Mouse (Mus musculus) cerebellum, adult 9-10 months (tissue): Measurements from ENCODE around the gene Ccdc97.
A peak's percentile ranks its signal among the peaks of the same experiment; 100 is the strongest.

Experiments used
- DNase-seq: peaks from one replicate; pipeline ENCODE4 v3.0.0; 2022

The Ccdc97 gene

DNA sequence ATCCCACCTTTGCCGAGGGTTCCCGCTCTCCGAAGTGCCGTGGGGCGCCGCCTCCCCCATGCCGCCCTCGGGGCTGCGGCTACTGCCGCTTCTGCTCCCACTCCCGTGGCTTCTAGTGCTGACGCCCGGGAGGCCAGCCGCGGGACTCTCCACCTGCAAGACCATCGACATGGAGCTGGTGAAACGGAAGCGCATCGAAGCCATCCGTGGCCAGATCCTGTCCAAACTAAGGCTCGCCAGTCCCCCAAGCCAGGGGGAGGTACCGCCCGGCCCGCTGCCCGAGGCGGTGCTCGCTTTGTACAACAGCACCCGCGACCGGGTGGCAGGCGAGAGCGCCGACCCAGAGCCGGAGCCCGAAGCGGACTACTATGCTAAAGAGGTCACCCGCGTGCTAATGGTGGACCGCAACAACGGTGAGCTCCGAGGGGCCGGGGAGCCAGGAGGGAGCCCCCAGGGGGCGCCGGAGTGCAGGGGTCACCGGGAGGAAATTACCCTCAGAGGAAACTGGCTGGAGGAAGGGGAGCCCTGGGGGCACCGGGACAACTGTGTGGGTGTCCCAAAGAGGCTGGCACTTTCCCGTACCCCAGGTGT is 31.0 kb downstream of the Ccdc97 start:
- DNase-seq = no peak

DNA sequence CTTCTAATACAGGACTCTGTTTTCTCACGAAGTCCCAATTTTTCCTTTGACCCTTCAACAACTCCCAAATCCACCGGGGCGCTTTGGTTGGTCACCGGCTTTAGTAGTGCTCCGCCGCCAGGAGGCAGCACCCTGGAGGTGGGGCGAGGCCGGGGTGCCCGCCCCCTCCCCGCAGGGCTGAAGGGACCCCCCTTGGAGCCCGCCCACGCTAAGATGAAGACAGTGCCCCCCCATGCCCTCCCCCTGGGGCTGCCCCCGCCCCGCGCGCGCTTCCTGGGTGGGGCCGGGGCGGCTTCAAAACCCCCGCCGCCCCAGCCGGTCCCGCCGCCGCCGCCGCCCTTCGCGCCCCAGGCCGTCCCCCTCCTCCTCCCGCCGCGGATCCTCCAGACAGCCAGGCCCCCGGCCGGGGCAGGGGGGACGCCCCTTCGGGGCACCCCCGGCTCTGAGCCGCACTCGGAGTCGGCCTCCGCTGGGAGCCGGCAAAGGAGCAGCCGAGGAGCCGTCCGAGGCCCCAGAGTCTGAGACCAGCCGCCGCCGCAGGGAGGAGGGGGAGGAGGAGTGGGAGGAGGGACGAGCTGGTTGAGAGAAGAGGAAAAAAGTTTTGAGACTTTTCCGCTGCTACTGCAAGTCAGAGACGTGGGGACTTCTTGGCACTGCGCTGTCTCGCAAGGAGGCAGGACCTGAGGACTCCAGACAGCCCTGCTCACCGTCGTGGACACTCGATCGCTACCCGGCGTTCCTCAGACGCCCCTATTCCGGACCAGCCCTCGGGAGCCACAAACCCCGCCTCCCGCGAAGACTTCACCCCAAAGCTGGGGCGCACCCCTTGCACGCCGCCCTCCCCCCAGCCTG is 32.0 kb downstream of the Ccdc97 start, which contains the start of gene Tgfb1:
Gene Tgfb1 (plus strand): TSS at position 323 of the 852 bp plus-strand sequence.
- DNase-seq = no peak

DNA sequence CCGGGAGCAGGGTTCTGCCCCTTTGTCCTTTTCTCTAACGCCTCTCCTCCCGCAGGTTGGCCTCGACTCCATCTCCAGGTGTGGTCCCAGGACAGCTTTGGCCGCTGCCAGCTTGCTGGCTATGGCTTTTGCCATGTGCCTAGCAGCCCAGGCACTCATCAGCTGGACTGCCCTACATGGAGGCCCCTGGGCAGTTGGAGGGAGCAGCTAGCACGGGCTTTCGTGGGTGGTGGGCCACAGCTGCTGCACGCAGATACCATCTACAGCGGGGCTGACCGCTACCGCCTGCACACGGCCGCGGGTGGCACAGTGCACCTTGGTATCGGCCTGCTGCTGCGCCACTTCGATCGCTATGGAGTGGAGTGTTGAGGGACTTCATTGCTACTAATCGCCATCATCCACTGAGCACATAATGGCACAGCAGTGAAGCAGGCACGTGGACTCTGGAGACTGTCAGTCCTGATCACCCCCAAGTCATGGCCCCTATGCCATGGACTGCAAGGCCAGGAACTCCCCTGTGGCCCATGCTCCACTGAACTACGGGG is 32.9 kb downstream of the Ccdc97 start:
- no peak for DNase-seq

DNA sequence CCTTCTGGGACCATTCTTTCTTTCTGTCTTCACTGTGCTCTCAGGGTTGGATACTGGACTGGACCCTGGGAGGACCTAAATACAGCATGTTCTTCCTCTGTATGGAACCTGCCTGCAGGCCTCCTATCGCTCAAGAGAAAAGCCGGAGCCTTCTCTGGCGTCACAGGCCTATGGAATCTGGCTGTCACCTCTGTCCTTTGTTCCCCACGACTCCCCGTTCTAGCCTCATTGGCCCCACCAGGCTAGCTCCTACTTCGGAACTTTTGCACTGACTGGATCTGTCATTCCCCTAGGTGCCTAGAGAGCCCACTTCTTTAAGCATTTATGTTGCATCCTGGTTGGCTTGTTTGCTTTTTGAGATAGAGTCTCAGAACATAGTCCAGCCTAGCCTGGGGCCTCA is 34.2 kb downstream of the Ccdc97 start:
- no peak for DNase-seq

DNA sequence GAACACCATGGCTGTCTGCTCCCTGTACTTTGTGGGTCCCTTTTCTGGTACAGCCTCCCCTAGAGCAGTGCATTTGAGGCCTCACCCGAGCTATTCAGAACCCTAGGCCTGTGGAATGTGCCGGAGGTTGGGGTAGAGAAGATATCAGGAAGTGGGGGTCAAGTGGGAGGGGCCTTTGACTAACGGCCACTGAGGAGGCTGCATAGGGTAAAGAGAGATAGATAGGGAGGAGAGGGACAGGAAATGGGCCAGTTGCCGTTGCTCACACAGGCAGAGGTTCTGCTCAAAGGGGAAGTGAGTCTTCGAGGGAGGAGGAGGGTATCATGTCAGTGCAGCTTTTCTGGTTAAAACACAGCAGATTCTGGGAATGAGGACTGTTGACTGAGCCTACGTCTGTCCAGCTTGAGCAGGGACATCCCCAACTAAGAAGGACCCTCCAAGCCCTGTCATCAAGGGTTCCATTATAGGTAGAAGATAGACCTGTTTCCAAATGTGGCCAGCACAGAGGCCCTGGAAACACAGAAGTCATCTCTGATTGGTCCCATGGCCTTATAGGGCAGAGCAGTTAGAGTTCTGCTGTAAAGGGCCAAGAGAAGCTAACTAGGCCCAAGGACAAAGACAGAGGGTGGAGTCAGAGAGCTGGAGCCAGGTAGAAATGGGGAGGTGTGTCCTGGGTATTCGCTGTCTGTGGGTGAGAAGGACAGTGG is 35.3 kb downstream of the Ccdc97 start:
- no peak for DNase-seq

DNA sequence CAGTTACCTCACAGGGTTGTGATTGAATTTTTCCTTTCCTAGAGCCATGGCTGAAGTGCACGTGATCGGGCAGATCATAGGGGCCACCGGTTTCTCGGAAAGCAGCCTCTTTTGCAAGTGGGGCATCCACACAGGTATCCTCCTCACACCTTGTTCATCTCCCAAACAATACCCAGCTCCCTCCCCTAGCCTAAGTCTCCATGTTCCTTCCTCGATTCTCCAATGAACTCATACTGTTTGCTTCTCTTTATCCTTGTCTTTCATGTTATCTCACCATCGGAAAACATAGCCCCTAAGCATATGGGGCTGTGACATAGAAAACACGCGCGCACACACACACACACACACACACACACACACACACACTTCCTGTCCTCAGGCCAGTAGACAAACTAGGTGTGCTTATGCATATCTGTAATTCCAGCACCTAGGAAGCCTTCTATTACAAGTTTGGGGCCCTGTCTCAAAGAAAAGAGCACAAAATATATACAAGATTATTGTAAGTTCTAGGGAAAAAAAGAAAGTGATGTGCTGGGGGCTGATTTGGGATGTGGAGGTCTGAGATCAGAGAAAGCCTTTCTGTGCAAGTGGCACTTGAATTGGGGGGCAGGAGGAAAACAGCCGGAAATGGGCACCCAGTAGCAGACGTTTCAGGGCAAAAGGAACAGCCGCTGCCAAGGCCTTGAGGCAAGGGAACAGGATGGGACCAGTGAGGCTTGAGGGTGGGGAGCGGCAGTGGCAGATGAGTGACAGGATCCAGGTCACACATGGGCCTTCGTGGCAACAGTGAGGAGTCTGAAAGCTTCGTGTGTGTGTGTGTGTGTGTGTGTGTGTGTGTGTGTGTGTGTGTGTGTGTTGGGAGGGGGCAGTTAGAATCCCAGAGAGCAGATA is 37.3 kb downstream of the Ccdc97 start:
- DNase-seq = no peak

DNA sequence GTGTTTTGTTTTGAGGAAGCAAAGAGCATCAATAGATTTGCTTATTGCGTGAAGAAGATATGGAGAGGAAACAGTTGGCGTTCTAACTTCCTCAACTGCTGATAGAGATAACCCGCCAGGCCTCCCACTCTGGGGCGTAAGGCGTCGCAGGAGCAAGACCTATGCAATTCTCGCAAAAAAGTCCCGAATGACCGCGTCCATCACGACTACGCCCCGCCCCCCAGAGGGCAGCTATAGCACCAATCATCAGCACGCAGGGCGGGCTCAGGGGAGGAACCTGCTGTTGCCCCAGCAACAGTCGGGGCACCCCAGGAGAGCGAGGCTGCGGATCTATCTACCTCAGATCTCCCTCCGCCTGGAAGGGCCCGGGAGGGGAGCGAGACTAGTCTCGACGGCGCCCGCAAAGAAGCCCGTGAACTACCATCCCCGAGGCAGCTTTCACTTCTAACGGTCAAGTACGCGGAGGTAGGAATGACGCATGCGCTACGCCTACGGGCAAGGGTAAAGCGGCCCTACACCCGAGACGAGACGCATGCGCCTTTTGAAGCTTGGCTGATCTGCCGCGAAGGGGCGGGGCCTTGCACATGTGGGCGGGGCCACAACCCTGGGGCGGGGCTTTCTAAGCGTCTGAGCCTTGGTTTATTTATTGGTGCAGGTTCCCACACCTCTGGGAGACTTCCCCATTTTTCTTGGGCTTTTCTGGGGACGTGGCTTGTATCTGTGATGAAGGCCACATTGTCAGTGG is 38.2 kb downstream of the Ccdc97 start, which contains the start of gene B9d2:
Gene B9d2 (plus strand): TSS at position 267 of the 745 bp plus-strand sequence.
- peak; percentile 93 for DNase-seq

DNA sequence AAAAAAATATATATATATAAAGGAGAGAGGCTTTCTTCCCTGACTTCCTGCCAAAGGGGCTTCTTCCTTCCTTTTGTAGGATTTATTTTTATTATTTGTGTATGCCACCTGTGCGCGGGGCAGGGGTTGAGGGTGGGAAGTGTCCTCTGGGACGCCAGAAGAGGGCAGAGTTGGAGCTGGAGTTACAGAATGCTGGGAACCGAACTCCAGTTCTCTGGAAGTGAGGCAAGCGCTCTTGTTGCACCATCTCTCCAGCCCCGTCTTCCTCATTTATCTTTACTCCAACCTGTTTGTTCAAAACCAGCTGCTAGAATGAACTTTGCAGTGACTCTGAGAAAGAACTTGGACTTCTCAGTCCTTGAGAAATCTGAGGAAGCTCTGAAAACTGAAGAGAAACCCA is 38.9 kb downstream of the Ccdc97 start:
- DNase-seq = peak; percentile 41

DNA sequence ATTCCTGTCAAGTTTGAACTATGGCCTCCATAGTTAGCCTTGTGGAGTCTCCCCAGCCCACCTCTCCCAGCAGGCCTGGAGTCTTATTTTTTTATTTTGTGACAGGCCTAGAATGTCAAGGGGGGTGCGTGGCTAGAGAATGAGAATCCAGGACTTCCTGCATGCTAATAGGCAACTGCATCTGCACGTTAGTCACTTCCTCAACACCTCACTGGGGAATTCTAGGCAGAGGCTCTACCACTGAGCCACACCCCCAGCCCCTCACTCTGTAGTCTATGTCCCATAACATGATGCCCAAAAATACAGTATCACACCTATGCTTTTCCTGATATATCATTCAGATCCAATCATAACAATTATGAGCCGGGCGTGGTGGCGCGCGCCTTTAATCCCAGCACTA is 41.9 kb downstream of the Ccdc97 start:
- DNase-seq = peak; percentile 47

DNA sequence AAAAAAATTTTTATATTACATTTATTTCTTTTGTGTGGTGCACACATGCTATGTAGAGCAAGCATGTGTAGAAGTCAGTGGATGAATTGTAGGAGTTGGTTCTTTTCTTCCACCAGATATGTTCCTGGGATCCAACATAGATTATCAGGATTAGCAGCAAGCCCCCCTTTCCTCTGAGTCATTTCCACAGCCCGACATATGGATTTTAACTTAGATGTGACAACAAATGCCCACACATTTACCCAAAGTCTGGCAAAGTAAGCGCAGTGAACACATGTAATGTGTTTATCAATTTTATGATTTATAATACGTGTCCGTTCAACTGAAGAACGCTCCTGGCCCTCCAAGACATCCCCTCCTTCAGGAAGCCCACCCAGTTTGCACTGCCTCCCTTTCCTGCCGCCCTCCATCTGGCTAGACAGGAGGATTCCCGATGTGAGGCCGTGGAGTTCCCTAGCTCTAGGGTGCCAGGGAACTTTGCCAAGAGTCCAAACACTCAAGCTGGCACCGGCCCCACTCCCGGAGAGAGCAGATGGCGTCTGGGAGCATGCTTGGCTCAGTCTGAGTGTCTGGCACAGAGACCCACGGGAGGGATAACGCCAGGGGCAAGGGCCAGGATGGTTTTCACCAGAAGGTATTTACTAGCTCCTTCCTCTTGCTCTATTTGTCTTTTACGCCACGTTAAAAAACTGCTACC is 42.7 kb downstream of the Ccdc97 start:
- peak; percentile 100 for DNase-seq

DNA sequence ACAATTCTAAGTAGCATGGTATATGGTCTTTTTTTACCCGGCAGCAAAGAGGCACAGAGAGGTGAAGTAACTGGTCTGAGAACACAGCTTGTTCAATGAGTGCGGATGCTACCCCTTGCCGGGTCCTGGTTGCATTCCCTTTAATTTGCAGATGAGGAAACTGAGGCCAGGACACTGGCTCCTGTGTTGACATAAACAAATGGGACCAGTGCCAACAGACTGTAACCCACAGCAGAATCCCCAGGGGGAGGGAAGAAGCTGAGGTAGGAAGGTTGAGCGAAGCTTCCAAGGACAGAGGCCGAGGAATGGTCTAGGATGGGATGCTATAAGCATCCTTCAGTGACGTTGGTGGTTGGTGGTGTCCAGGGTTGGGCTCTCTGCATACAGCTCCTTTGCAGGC is 43.5 kb downstream of the Ccdc97 start:
- DNase-seq = peak; percentile 60

DNA sequence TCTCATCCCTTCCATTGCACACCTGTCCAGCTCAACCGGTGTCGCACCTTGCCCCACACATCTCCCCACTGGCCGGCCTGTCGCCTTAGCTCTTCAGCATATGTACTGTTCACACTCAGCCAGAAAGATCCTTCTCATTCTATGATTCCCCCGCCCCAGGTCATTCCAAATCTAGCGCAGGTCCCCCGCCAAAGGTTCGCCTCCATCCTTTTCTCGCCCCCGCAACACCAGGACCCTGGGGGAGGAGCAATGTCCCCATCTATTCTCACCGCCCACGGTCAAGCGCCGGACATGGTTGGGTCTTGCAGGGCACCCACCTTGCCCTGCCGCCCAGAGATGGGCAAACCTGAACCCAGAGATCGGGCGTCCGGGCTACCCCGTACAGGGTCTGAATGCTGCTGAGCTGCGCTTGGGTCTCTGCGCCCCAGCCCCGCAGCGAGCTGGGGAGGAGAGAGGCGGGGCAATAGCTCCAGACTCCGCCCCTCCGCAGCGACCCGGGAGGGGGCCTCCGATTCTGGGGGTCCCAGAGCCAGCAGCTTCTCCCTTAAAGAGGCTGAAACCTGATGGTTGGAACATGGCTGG is 44.1 kb downstream of the Ccdc97 start, which contains the start of gene Tmem91:
Gene Tmem91 (minus strand): TSS at position 448 of the 582 bp plus-strand sequence.
- DNase-seq = no peak

DNA sequence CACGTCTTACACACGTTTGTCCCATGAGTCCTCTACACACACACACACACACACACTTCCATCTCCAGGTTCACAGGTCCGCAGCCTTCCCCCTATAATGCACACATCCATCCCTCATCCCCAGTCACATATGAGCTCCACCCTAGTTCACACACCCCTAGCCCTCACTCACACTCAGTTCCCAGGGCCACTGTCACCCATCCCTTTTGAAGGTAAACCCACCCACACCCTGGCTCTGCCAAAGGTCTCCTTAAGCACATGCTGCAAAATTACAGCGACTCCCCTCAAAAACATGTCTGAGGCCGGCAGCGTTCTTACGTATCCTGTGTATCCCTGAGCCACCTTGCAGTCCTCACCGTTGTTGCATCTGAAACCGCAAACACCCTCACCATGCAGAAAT is 44.6 kb downstream of the Ccdc97 start:
- no peak for DNase-seq

DNA sequence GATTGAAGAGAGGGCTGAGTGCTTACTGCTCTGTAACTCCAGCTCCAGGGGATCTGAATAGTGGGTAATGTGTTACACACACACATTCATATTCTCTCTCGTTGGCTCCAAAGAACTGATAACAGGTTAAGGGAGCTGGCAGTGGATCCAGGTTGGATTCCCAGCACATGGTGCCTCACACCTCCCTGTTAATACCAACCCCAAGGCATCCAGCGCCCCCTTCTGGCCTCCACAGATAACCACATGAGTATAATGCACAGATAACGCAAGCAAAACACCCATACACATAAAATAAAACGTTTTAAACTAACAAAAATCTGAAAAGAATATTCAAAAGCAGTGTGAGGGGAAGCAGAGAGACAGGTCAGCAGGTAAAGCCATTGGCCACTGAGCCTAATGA is 46.4 kb downstream of the Ccdc97 start:
- DNase-seq = no peak

DNA sequence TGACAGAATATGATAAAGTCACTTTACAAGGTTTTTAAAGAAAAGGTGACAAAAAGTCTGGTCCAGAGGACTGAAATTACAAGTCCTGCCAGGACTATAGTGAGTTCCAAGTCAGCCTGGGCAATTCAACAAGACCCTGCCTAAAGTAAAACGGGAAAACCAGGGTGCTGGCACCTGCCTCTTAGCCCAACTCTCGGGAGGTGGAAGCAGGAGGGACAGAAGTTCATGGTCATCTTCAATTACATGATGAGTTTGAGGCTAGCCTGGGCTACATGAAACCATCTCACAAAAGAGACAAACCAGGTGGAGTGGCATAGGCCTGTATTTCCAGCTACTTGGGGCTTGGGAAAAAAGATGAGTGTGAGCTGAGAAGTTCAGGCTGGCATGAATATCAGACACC is 47.2 kb downstream of the Ccdc97 start:
- no peak for DNase-seq

DNA sequence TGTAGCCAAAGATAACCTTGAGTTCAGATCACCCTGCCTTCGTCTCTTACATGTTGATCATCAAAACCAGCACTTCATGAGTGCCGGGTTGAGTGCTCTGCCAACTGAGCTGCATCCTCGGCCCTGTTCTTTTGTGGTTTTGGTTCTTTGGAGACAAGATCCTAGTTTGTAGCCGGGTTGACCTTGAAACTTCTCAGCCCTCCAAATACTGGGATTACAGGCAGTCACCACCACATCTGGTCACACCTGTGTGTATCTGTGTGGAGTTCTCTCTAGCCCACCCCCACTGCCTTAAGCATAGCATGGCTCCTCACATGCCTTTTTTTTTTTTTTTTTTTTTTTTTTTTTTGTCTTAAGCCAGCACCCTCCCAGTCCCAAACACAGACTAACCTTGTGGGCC is 48.8 kb downstream of the Ccdc97 start:
- no peak for DNase-seq

DNA sequence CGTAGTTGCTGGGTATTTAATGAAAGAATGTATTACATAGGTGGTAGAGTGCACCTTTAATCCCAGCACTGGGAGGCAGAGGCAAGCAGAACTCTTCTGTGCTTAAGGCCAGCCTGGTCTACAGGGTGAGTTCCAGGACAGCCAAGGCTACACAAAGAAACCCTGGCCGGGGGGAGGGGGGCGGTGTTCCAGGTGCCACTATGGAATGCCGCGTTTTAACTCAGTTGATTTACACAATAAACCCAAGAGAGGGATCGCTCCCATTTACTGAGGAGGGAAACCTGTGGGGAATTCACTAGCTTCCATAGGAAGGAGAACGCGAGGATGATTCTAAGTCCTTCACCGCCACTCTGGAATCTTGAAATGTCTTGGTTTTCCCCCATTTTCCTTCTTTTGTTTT is 49.3 kb downstream of the Ccdc97 start:
- DNase-seq = no peak

DNA sequence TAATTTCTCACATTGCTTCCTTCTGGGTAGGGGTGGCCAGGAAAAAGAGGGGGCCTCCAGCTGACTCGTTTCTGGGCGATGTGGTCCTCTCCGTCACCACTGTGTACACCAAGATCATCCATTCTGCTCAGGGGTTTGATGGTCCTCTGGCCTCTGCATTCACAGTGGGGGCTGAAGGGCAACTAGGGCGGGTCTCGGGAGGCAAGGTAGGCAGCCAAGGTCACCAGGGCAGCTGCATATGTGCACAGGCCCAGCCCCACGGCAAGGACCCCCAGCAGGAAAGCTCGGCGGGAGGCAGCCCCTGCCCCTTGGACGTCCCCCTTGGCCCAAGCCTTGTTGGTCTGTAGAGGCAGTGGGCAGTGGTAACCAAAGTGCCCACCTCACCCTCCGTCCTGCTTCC is 49.7 kb downstream of the Ccdc97 start:
- DNase-seq = no peak

DNA sequence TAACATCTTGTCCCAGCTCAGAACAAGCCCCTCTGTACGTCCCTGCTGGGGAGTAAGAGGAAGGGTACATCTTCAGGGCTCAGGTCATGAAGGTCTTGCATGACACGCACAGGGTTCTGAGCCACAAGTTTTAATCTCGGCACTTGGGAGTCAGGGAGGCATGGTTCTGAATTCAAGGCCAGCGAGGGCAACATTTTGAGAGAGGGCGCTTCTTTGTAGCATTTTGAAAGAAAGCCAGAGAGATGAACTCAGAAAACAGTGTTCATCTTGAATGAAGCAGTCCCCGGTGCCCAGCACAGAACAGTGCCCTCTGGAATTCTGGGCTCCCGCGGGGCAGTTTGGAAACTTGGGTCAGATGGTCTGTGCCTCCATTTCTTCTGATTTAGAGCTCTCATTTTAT is 52.5 kb downstream of the Ccdc97 start:
- no peak for DNase-seq
